Mouse (Mus musculus) CH12.LX (cell line): Measurements from ENCODE around the gene Zbtb39.

Experiments
- CTCF ChIP-seq, 2 experiments: IDR thresholded peaks in 1 of 2; conservative IDR thresholded peaks in 1 of 2; 2 replicates each; pipeline ENCODE4 v1.5.1; 2011 to 2012; ENCODE audit warnings: low read depth in 2 of 2, low read length in 2 of 2, improper control_type of control experiment in 1 of 2, inconsistent platforms in 1 of 2, mild to moderate bottlenecking in 1 of 2, moderate library complexity in 1 of 2
- NELFE ChIP-seq: IDR thresholded peaks from 2 replicates; pipeline ENCODE4 v1.6.1; 2011; ENCODE audit warnings: low read depth, low read length, improper control_type of control experiment
- POLR2A ChIP-seq: IDR thresholded peaks from 2 replicates; pipeline ENCODE4 v1.6.1; 2011; ENCODE audit warnings: low read depth, mild to moderate bottlenecking, improper control_type of control experiment, low read length
- ZC3H11A ChIP-seq: IDR thresholded peaks from 2 replicates; pipeline ENCODE4 v1.6.1; 2012; ENCODE audit warnings: low read depth, mild to moderate bottlenecking, inconsistent platforms, low read length, improper control_type of control experiment

GRCm38 (mm10) chr10:127695775-127696174 lies 43.6 kb upstream of the Zbtb39 start:
- TF ChIP-seq ZC3H11A: no peak
- no peak for TF ChIP-seq POLR2A
- no peak for TF ChIP-seq CTCF (conservative IDR thresholded peaks at IDR 0.05 in 1 of 2, IDR thresholded peaks at IDR 0.05 in 1 of 2; ENCODE audit: low read depth in 2 of 2, low read length in 2 of 2)
- no peak for TF ChIP-seq NELFE
